Mouse (Mus musculus) CD4-positive, CD25-positive, alpha-beta regulatory T cell, adult 2 months (primary cell): Measurements from ENCODE around the gene Slc13a2.

Experiments used
- DNase-seq: peaks from one replicate; pipeline ENCODE4 v3.0.0-alpha.2; 2012; ENCODE audit warnings: low read depth, low spot score

Slc13a2 gene

GRCm38 (mm10) chr11:78392728-78393127 is 29.3 kb downstream of the Slc13a2 start:
- no peak for DNase-seq

DNA sequence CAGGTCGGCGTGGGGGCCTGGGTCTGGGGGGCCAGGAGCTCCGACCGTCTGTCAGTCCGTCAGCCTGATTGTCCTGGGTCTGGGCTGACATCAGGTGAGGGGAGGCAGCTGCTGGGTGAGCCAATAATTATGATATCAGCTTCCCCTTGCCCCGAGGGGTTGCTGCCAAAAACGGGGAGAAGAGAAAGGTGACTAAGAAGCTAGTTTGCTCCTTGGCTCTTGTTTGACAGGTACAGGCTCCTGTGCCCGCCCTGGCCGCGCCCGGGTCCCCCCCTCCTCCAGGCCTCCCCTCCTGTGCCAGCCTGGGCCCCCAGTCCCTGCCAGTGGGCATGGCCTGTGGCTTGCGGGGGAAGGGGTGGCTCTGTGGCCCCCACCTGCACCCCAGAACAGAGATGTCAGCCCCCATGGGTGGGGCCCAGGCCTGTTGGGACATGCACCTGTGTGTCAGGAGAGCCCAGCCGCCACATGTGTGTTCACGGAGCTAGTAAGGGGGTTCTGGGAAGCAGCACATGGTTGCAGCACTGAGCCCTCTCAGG is 35.4 kb downstream of the Slc13a2 start, which contains the start of gene Foxn1:
Gene Foxn1 (minus strand): TSS at position 51 of the 536 bp plus-strand sequence.
- no peak for DNase-seq

- no peak for DNase-seq
These were observed 36.2 kb downstream of the Slc13a2 start for GRCm38 (mm10) chr11:78385776-78386175.

- DNase-seq, result no peak
These were observed 39.3 kb downstream of the Slc13a2 start for GRCm38 (mm10) chr11:78382701-78383100.

- DNase-seq, result no peak
These were observed 39.7 kb downstream of the Slc13a2 start for GRCm38 (mm10) chr11:78382286-78382685.

- DNase-seq, result no peak
These were observed 41.0 kb downstream of the Slc13a2 start for GRCm38 (mm10) chr11:78380996-78381395.

- DNase-seq, result no peak
These were observed 41.7 kb downstream of the Slc13a2 start for GRCm38 (mm10) chr11:78380351-78380750.

DNA sequence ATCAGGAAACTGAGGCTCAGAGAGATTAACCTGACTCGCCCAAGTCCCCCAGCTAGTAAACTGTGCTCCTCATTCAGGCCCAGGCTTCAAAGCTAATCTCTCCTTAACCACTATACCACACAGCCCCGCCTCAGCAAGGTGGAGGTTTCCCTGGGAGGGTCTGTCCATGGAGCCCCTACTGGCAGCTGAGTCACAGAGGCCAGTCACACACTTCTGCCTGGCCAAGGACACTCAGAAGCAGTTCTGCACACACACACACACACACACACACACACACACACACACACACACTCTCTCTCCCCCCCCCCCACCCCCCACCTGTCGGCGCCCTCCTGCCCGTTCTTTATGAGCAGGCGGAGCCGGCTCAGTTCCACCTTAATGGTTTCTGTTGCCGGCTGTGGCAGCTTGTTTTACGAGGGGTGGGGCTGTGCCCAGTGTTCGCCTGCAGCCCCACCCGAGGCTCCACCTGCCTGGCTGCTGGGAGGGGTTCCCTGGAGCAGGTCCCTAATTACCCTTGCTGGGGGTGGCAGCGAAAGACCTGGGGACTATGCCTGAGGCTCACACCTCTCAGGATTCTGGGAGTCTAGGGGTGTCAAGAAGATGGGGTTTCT is 44.4 kb downstream of the Slc13a2 start:
- no peak for DNase-seq

DNA sequence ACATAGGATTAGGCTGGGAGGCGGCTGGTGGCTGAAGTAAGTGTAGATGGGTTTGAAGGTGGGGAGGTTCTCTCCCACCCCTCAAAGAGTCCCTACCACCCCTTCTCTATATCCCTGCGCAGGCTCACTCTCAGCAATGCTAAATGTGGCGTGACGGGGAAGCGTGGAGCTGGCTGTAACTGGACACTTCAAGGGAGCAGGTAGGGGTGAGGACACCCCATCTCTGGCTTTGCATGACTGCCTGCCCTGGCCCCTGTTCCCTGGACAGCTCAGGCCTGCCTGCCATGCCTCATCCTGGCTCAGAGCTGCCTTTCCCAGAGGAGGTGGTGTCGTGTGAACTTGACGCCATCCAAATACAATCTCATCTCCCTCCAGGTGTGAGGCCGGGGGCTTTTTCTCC is 47.9 kb downstream of the Slc13a2 start:
- DNase-seq, result no peak

DNA sequence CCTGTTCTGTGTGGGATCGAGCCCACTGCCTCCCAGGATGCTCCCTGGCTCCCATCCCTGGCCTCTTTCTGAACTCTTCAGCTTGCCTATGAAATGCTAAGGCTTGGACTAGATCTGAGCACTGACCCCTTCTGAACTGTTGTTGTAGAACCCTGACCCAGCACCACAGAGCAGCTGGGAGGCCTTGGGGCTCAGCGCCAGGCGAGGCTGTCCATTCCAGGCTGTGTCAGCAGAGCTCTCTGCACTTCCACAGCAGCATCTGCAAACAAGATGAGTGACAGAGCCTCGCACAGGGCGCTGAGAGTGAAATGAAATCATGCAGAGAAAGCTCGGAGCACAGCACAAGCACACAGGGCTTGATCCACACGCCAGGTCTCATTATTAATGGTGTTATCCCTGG is 49.4 kb downstream of the Slc13a2 start:
- DNase-seq, result no peak

- DNase-seq, result no peak
These were observed 49.9 kb downstream of the Slc13a2 start for GRCm38 (mm10) chr11:78372166-78372565.

- DNase-seq, result no peak
These were observed 50.3 kb downstream of the Slc13a2 start for GRCm38 (mm10) chr11:78371711-78372110.

- DNase-seq, result no peak
These were observed 51.6 kb downstream of the Slc13a2 start for GRCm38 (mm10) chr11:78370389-78370788.

- DNase-seq, result no peak
These were observed 54.4 kb downstream of the Slc13a2 start for GRCm38 (mm10) chr11:78367456-78368225.

DNA sequence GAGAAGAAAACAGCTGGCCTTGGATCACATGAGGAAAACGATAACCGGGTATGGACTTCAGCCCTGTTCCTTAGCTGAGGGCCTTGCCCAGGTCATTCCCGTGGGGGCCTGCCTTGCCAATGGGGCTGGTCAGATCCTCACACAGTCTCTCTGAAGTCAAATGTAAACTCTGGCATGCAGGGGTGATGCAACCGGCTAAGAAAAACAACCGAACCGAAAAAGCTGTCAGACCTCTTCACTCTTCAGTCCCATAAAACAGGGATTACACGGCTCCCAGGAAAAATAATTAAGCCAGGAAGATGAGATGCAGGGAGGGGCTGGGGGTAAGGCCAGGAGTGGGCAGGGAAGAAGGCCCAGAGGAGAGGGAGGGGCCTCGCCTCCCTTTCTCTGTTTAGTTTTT is 57.9 kb downstream of the Slc13a2 start:
- DNase-seq, result no peak

DNA sequence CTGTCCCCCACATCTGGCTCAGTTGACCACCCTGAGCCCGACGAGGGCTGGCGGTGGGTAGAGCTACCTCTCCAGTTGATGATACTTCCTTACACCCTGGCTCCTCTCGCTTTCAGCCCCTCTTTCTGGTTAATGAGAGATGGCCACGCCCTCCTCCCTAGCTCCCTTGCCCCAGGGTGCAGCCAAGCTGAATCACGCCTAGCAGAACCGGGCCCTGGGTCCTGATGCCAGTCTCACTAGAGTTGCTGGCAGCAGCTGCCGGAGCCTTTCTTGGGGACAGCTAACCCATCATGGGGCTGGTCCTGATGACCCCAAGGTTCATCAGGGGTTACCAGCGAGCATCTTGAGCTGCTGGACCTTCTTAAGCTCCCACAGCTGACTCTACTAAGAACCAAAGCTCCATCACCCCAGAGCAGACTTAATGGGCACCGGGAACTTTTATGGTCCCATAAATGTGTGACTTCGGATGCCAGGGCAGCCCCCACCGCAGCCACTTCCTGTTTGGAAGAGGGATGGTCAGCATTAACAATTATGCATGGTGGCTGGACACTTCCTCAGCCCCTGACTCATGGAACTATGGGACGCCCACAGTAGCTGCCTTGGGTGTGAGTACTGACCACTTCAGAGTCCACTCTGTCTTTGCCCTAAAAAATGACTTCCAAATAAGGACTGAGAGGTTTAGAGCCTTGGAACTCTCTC is 58.6 kb downstream of the Slc13a2 start:
- DNase-seq, result no peak

DNA sequence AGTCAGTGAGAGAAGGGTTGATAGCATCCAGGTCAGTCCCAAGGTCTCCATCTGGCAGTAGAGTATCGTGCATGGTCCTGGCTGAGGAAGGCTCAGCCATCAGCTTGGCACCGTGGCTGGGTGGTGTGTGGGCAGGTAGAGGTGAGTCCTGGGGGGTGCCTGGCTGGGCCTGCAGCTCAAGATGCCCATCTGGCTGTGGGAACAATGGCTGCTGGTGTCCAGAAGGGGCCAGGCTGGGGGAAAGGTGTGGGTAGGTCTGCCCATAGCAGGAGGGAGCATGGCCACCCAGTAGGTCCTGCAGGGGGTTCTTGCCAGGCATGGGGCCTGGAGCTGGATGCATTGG is 61.3 kb downstream of the Slc13a2 start:
- DNase-seq, result no peak

DNA sequence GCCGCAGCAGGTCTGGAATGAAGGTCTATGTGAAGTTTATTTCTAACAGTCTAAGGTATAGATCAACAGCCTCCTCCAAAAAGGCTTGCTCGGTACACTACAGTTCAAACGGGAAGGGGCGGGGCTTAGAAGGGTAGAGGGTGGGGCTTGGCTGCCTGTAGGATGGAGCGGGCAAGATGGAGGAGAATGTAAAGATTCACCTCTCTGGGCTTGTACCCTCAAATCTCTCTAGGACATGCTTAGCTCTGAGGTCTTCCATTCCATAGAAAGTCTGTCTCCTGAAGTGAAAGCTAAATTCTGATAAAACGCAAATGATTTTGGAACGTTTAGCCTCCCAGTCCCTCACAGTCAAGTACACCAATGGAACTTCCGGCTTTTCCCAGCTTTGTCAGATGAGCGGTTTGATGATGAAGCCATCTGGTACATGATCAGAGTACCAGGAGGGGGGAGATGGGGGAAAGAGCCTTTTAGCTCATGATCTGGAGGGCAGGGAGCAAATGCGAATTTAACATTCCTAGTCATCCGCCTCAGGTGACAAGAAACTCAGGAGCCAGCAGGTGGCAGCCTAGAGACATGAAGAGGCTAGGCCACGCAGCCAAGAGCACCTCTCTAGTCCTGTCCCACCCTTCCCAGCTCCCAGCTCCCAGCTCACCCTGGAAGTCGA is 61.8 kb downstream of the Slc13a2 start:
- peak; percentile 91 for DNase-seq

GRCm38 (mm10) chr11:78358330-78359007 is 63.5 kb downstream of the Slc13a2 start:
- peak; percentile 68 for DNase-seq

GRCm38 (mm10) chr11:78355471-78356238 is 66.4 kb downstream of the Slc13a2 start:
- DNase-seq, result peak; percentile 83

- DNase-seq, result no peak
These were observed 67.1 kb downstream of the Slc13a2 start for GRCm38 (mm10) chr11:78354905-78355304.
